Mouse (Mus musculus): Measurements from ENCODE around the gene Antxrl.

- TF ChIP-seq CTCF (IDR thresholded peaks at IDR 0.05; ENCODE audit: low read depth) (no peak), EP300 (optimal IDR thresholded peaks at IDR 0.05) (no peak)
Observed at GRCm38 (mm10) chr14:34107594-34107993, 55.1 kb downstream of the Antxrl start.
